Mouse (Mus musculus) limb, embryonic 11.5 days (tissue): ENCODE results near the gene Tmco5. TPM values are rescaled to one million over a fixed set of nuclear protein-coding genes. Genes with fewer than 3 reads are reported as not detected.
A peak's percentile ranks its signal among the peaks of the same experiment; 100 is the strongest.

Experiments
- ATAC-seq: fragments of 200-750 bp; cut with Nextera tagmentation; 2 replicates; pipeline ENCODE4 v1.8.0; 2017; ENCODE audit warnings: low read depth; ENCODE audit not compliant: insufficient number of reproducible peaks, low FRiP score, low TSS enrichment
- DNase-seq: peaks from one replicate; pipeline ENCODE4 v3.0.0-alpha.2; 2015; ENCODE audit warnings: low spot score
- H3K27ac ChIP-seq: fragments of 300-500 bp; sonication (generic); replicated peaks from 2 replicates; pipeline ENCODE4 v1.5.1; 2014; ENCODE audit warnings: low read depth, mild to moderate bottlenecking, low read length
- H3K27me3 ChIP-seq: fragments of 300-500 bp; sonication (generic); 2 replicates; pipeline ENCODE4 v1.6.1; 2014; ENCODE audit warnings: mild to moderate bottlenecking, low read length, mixed read lengths; ENCODE audit not compliant: control insufficient read depth, insufficient read depth
- H3K36me3 ChIP-seq: fragments of 300-500 bp; sonication (generic); 2 replicates; pipeline ENCODE4 v1.6.1; 2014; ENCODE audit warnings: mild to moderate bottlenecking, low read length, moderate library complexity, mixed read lengths; ENCODE audit not compliant: control insufficient read depth, insufficient read depth
- H3K4me1 ChIP-seq: fragments of 300-500 bp; sonication (generic); 2 replicates; pipeline ENCODE4 v1.6.1; 2014; ENCODE audit warnings: low read length, mixed read lengths; ENCODE audit not compliant: control insufficient read depth, insufficient read depth
- H3K4me2 ChIP-seq: fragments of 300-500 bp; sonication (generic); 2 replicates; pipeline ENCODE4 v1.6.1; 2014; ENCODE audit warnings: low read depth, mild to moderate bottlenecking, moderate library complexity; ENCODE audit not compliant: severe bottlenecking
- H3K4me3 ChIP-seq: fragments of 300-500 bp; sonication (generic); 2 replicates; pipeline ENCODE4 v1.5.1; 2014; ENCODE audit warnings: low read depth, low read length
- H3K9ac ChIP-seq: fragments of 300-500 bp; sonication (generic); 2 replicates; pipeline ENCODE4 v1.6.1; 2014; ENCODE audit warnings: mild to moderate bottlenecking, low read length
- H3K9me3 ChIP-seq: fragments of 300-500 bp; sonication (generic); 2 replicates; pipeline ENCODE4 v1.6.1; 2016; ENCODE audit warnings: low read length; ENCODE audit not compliant: control insufficient read depth
- WGBS: fragments of 180-500 bp; shearing (Covaris S2); extraction: QIAGEN DNeasy Blood & Tissue Kit; methylation state at CpG from one replicate; pipeline ENCODE4 v1.1.7; 2014; 5-methylcytosine and 5-hydroxymethylcytosine counted together
- polyA plus RNA-seq: library from polyadenylated mRNA; unstranded; fragments of >200 nt; fragmentation: Nextera tagmentation; extraction: Ambion mirVana; gene quantifications from 2 replicates; pipeline ENCODE4 v1.2.1, GENCODE M21; 2014

The Tmco5 gene
- polyA plus RNA-seq = not detected in 2 replicates

- peaks cover 9% of the 10 kb centered on the region; the same call in 1 of the 2 replicates for H3K4me1 ChIP-seq
- no peaks in the 10 kb centered on the region for H3K27me3 ChIP-seq
- H3K9ac ChIP-seq = no peak within 1 kb of the TSS
- 90% methylated on average over 3 of the region's 3 CpGs for WGBS
- H3K27ac ChIP-seq = no peak within 1 kb of the TSS
- no peaks in the 10 kb centered on the region for H3K36me3 ChIP-seq
- H3K9me3 ChIP-seq = no peaks in the 10 kb centered on the region
- ATAC-seq (no peak), DNase-seq (no peak)
- H3K4me3 ChIP-seq = no peak within 1 kb of the TSS
- H3K4me2 ChIP-seq = no peak within 1 kb of the TSS
These were observed at the start of gene Tmco5 for GRCm38 (mm10) chr2:116878391-116878790. Tmco5 (plus strand) TSS chr2:116878691.

- H3K4me1 ChIP-seq = no peaks in the 10 kb centered on the region
- no peaks in the 10 kb centered on the region for H3K27me3 ChIP-seq
- H3K4me3 ChIP-seq = no peak overlapping the region
- H3K36me3 ChIP-seq = no peaks in the 10 kb centered on the region
- H3K27ac ChIP-seq = no peak overlapping the region
- H3K4me2 ChIP-seq = no peak overlapping the region
- WGBS = 83% methylated on average over 11 of the region's 11 CpGs
- DNase-seq = no peak
- no peaks in the 10 kb centered on the region for H3K9me3 ChIP-seq
- no peak for ATAC-seq
- H3K9ac ChIP-seq = no peak overlapping the region
These were observed 46.6 kb upstream of the Tmco5 start for GRCm38 (mm10) chr2:116831863-116832262.

GRCm38 (mm10) chr2:116837829-116838228, 40.7 kb upstream of the Tmco5 start:
- H3K4me2 ChIP-seq = no peak overlapping the region
- H3K9ac ChIP-seq = no peak overlapping the region
- H3K27ac ChIP-seq = no peak overlapping the region
- H3K4me1 ChIP-seq = no peaks in the 10 kb centered on the region
- no peaks in the 10 kb centered on the region for H3K9me3 ChIP-seq
- no peaks in the 10 kb centered on the region for H3K27me3 ChIP-seq
- DNase-seq = no peak
- no peak for ATAC-seq
- no peaks in the 10 kb centered on the region for H3K36me3 ChIP-seq
- 50% methylated on average over 3 of the region's 3 CpGs for WGBS
- H3K4me3 ChIP-seq = no peak overlapping the region

- no peaks in the 10 kb centered on the region for H3K36me3 ChIP-seq
- ATAC-seq (no peak), DNase-seq (peak; percentile 55)
- no peaks in the 10 kb centered on the region for H3K4me1 ChIP-seq
- no peaks in the 10 kb centered on the region for H3K9me3 ChIP-seq
- 42% methylated on average over 8 of the region's 8 CpGs for WGBS
- H3K4me2 ChIP-seq = no peak overlapping the region
- no peak overlapping the region for H3K9ac ChIP-seq
- H3K27ac ChIP-seq = no peak overlapping the region
- no peak overlapping the region for H3K4me3 ChIP-seq
- H3K27me3 ChIP-seq = no peaks in the 10 kb centered on the region
These were observed 39.8 kb upstream of the Tmco5 start for GRCm38 (mm10) chr2:116838538-116839197.

- Histone ChIP-seq H3K4me1 (no peaks in the 10 kb centered on the region), H3K36me3 (no peaks in the 10 kb centered on the region), H3K27ac (no peak overlapping the region), H3K9me3 (no peaks in the 10 kb centered on the region), H3K4me2 (no peak overlapping the region), H3K27me3 (no peaks in the 10 kb centered on the region), H3K9ac (no peak overlapping the region), H3K4me3 (no peak overlapping the region)
- WGBS = 87% methylated on average over 20 of the region's 20 CpGs
- DNase-seq (no peak), ATAC-seq (no peak)
These were observed 28.4 kb upstream of the Tmco5 start for GRCm38 (mm10) chr2:116849980-116850636.

- ATAC-seq = no peak
- Histone ChIP-seq H3K27ac (no peak overlapping the region), H3K4me2 (no peak overlapping the region), H3K4me1 (no peaks in the 10 kb centered on the region), H3K9me3 (no peaks in the 10 kb centered on the region), H3K36me3 (no peaks in the 10 kb centered on the region), H3K4me3 (no peak overlapping the region), H3K27me3 (no peaks in the 10 kb centered on the region), H3K9ac (no peak overlapping the region)
- 90% methylated on average over 4 of the region's 4 CpGs for WGBS
- DNase-seq = no peak
These were observed 27.1 kb upstream of the Tmco5 start for GRCm38 (mm10) chr2:116851356-116851755.

- no peak overlapping the region for H3K4me3 ChIP-seq
- H3K4me2 ChIP-seq = no peak overlapping the region
- H3K4me1 ChIP-seq = no peaks in the 10 kb centered on the region
- no peaks in the 10 kb centered on the region for H3K9me3 ChIP-seq
- H3K36me3 ChIP-seq = no peaks in the 10 kb centered on the region
- H3K27ac ChIP-seq = no peak overlapping the region
- no peak overlapping the region for H3K9ac ChIP-seq
- DNase-seq = no peak
- no peaks in the 10 kb centered on the region for H3K27me3 ChIP-seq
- 62% methylated on average over 5 of the region's 5 CpGs for WGBS
- ATAC-seq = no peak
These were observed 26.2 kb upstream of the Tmco5 start for GRCm38 (mm10) chr2:116852249-116852648.

GRCm38 (mm10) chr2:116858703-116859102, 19.8 kb upstream of the Tmco5 start:
- H3K36me3 ChIP-seq = no peaks in the 10 kb centered on the region
- no peaks in the 10 kb centered on the region for H3K27me3 ChIP-seq
- no peak overlapping the region for H3K4me2 ChIP-seq
- no peaks in the 10 kb centered on the region for H3K9me3 ChIP-seq
- no peak overlapping the region for H3K9ac ChIP-seq
- no peaks in the 10 kb centered on the region for H3K4me1 ChIP-seq
- no peak overlapping the region for H3K27ac ChIP-seq
- no peak overlapping the region for H3K4me3 ChIP-seq
- DNase-seq = no peak
- WGBS = 47% methylated on average over 6 of the region's 6 CpGs
- no peak for ATAC-seq
